Comparison of ENCODE assay signal across 7 mouse cellular contexts in the genomic region with DNA sequence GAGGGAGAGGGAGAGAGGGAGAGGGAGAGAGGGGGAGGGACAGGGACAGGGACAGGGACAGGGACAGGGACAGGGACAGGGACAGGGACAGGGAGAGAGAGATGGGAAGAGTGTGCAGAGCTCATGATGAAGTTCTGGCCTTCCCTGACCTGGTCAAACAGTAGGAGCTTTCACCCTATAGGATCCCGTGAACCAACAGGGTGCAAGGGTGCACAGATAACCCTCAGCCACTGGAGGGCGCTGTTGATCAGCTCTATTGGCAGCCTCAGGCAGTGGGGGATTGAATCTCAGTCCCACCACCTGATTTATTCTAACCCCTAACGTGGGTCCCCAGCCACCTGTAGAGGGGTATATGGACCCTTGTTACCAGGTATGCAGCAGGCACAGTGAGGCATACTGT. TPM values are rescaled to one million over a fixed set of nuclear protein-coding genes. Genes with fewer than 3 reads are reported as not detected.
A peak's percentile ranks its signal among the peaks of the same experiment; 100 is the strongest.
DNase-seq lines count a peak whose midpoint lies in the region; ATAC-seq and TF ChIP-seq lines count a peak whose summit lies in the region.

No protein-coding gene starts in this region.

- ATAC-seq in heart, postnatal 0 days (ENCODE audit: insufficient read depth, low read depth), result 0 out of 2 replicates have a peak, but pooled peaks have one; percentile 14

- H3K9me3 ChIP-seq in ES-Bruce4 (replicated peaks; ENCODE audit: control insufficient read depth, insufficient read depth, low read length, poor library complexity, severe bottlenecking), result no peaks in the 10 kb centered on the region
- no peaks in the 10 kb centered on the region for H3K9me3 ChIP-seq in heart, postnatal 0 days (replicated peaks; ENCODE audit: control insufficient read depth, low read length)

- H3K27me3 ChIP-seq in ES-Bruce4 (ENCODE audit: control insufficient read depth, insufficient read depth, low read length, poor library complexity, severe bottlenecking), result no peaks in the 10 kb centered on the region
- H3K27me3 ChIP-seq in heart, postnatal 0 days (ENCODE audit: control insufficient read depth, insufficient read depth, low read length), result no peaks in the 10 kb centered on the region

- no peak overlapping the region for H3K27ac ChIP-seq in ES-Bruce4 (ENCODE audit: insufficient read depth, low read length)
- no peak overlapping the region for H3K27ac ChIP-seq in heart, postnatal 0 days (ENCODE audit: low read depth)

- H3K9ac ChIP-seq in ES-Bruce4 (ENCODE audit: low read depth, poor library complexity, severe bottlenecking), result no peak overlapping the region
- H3K9ac ChIP-seq in heart, postnatal 0 days (replicated peaks; ENCODE audit: low read depth, low read length), result no peak overlapping the region

- H3K4me3 ChIP-seq in ES-Bruce4 (ENCODE audit: low read depth, low read length), result no peak overlapping the region
- no peak overlapping the region for H3K4me3 ChIP-seq in heart, postnatal 0 days (ENCODE audit: low read depth, low read length)

- no peaks in the 10 kb centered on the region for H3K36me3 ChIP-seq in ES-Bruce4 (ENCODE audit: control insufficient read depth, insufficient read depth, low read length, poor library complexity, severe bottlenecking)
- H3K36me3 ChIP-seq in heart, postnatal 0 days (replicated peaks; ENCODE audit: control insufficient read depth, insufficient read depth, low read length), result no peaks in the 10 kb centered on the region

- H3K4me2 ChIP-seq in heart, postnatal 0 days (ENCODE audit: low read depth, low read length), result no peak overlapping the region

- no peak for TF ChIP-seq EP300 in ES-Bruce4 (IDR thresholded peaks at IDR 0.05; ENCODE audit: insufficient read depth, low read depth, low read length)
- no peak for TF ChIP-seq EP300 in heart, postnatal 0 days (IDR thresholded peaks at IDR 0.05; ENCODE audit: low read depth)

- no peaks in the 10 kb centered on the region for H3K4me1 ChIP-seq in ES-Bruce4 (ENCODE audit: control insufficient read depth, insufficient read depth, low read length)
- no peaks in the 10 kb centered on the region for H3K4me1 ChIP-seq in heart, postnatal 0 days (ENCODE audit: control insufficient read depth, insufficient read depth)

- peak; percentile 97 for TF ChIP-seq CTCF in ES-Bruce4 (IDR thresholded peaks at IDR 0.05; ENCODE audit: low read depth, low read length)
- TF ChIP-seq CTCF in heart, postnatal 0 days (IDR thresholded peaks at IDR 0.05; ENCODE audit: low read depth), result peak; percentile 62

- DNase-seq in ZHBTc4 (ENCODE audit: low read depth, low spot score), result peak; percentile 82
- DNase-seq in embryo, embryonic 11 days, result peak; percentile 70
- peak; percentile 9 for DNase-seq in heart, postnatal 0 days (ENCODE audit: low spot score)
- DNase-seq in layer of hippocampus, postnatal 14 days (ENCODE audit: low spot score in 2 of 2), result peak; percentile 49 to 53
- peak; percentile 28 to 57 for DNase-seq in lung, postnatal 4 days
- DNase-seq in spleen, adult 18-20 months, result peak; percentile 54 to 69

- TF ChIP-seq POLR2A in ES-Bruce4 (IDR thresholded peaks at IDR 0.05; ENCODE audit: insufficient read depth, low read length), result no peak

- WGBS in heart, postnatal 0 days, result 11% methylated on average over 3 of the region's 3 CpGs

RNA-seq across cellular contexts. Expression of a gene that starts 12.8 kb away (rescaled TPM):
- polyA plus RNA-seq in ES-Bruce4 (2011; ENCODE audit: insufficient read depth, insufficient read length, low read depth, missing spikeins), result not detected in 2 replicates
- total RNA-seq in heart, postnatal 0 days (2014; rRNA removed; ENCODE audit: low replicate concordance), result not detected in 2 replicates
- not detected in 2 replicates for polyA plus RNA-seq in heart, postnatal 0 days (2015; fragmentation: Nextera tagmentation; extraction: Ambion mirVana)
- total RNA-seq in layer of hippocampus, postnatal 14 days (2021), result not detected

RNA-seq across cellular contexts. Expression of a gene that starts 24.4 kb away (rescaled TPM):
- 1.8 and 2.2 TPM in 2 replicates for polyA plus RNA-seq in ES-Bruce4 (2011; ENCODE audit: insufficient read depth, insufficient read length, low read depth, missing spikeins)
- total RNA-seq in heart, postnatal 0 days (2014; rRNA removed; ENCODE audit: low replicate concordance), result not detected in 2 replicates
- not detected in 2 replicates for polyA plus RNA-seq in heart, postnatal 0 days (2015; fragmentation: Nextera tagmentation; extraction: Ambion mirVana)
- total RNA-seq in layer of hippocampus, postnatal 14 days (2021), result not detected

RNA-seq across cellular contexts. Expression of a gene that starts 49.7 kb away (rescaled TPM):
- polyA plus RNA-seq in ES-Bruce4 (2011; ENCODE audit: insufficient read depth, insufficient read length, low read depth, missing spikeins), result not detected in 2 replicates
- total RNA-seq in heart, postnatal 0 days (2014; rRNA removed; ENCODE audit: low replicate concordance), result not detected in 2 replicates
- polyA plus RNA-seq in heart, postnatal 0 days (2015; fragmentation: Nextera tagmentation; extraction: Ambion mirVana), result not detected in 2 replicates
- total RNA-seq in layer of hippocampus, postnatal 14 days (2021), result not detected

RNA-seq across cellular contexts. Expression of a gene that starts 51.5 kb away (rescaled TPM):
- polyA plus RNA-seq in ES-Bruce4 (2011; ENCODE audit: insufficient read depth, insufficient read length, low read depth, missing spikeins), result 3.2 and 5.6 TPM in 2 replicates
- 4.7 TPM in 1 of 2 replicates, not detected in the other for total RNA-seq in heart, postnatal 0 days (2014; rRNA removed; ENCODE audit: low replicate concordance)
- 10.7 and 13.8 TPM in 2 replicates for polyA plus RNA-seq in heart, postnatal 0 days (2015; fragmentation: Nextera tagmentation; extraction: Ambion mirVana)
- 1 to 10 TPM; 3.4 to 5.2 TPM for total RNA-seq in layer of hippocampus, postnatal 14 days (2021)

Comparison
In these comparisons a context has a peak if more than half of its experiments do, and no peak if none do; other contexts are left out.
1. DNase-seq: peak in every context shown above with its lines; median percentile 82 in ZHBTc4; 70 in embryo, embryonic 11 days; 62 in spleen, adult 18-20 months; 51 in layer of hippocampus, postnatal 14 days; 42 in lung, postnatal 4 days; 9 in heart, postnatal 0 days.